Mouse (Mus musculus): ENCODE data around the gene Rab3c. TPM values are rescaled to one million over a fixed set of nuclear protein-coding genes. Genes with fewer than 3 reads are reported as not detected.

Rab3c gene
- total RNA-seq, 1 experiment from 2014 or later = not detected

GRCm38 (mm10) chr13:110034885-110035284 is 245.9 kb downstream of the Rab3c start:
- no peak for ATAC-seq (replicated peaks; ENCODE audit: low read depth, poor library complexity, severe bottlenecking)

- peak; percentile 17 for ATAC-seq (replicated peaks; ENCODE audit: low read depth, poor library complexity, severe bottlenecking)
These were observed 246.8 kb downstream of the Rab3c start for GRCm38 (mm10) chr13:110034041-110034440.

GRCm38 (mm10) chr13:110031886-110032285 is 248.9 kb downstream of the Rab3c start:
- peak; percentile 71 for ATAC-seq (replicated peaks; ENCODE audit: low read depth, poor library complexity, severe bottlenecking)

GRCm38 (mm10) chr13:110031061-110031460 is 249.7 kb downstream of the Rab3c start:
- ATAC-seq (replicated peaks; ENCODE audit: low read depth, poor library complexity, severe bottlenecking) = no peak

GRCm38 (mm10) chr13:110024381-110025161 is 256.2 kb downstream of the Rab3c start:
- no peak for ATAC-seq (replicated peaks; ENCODE audit: low read depth, poor library complexity, severe bottlenecking)

GRCm38 (mm10) chr13:110023031-110023430 is 257.8 kb downstream of the Rab3c start:
- ATAC-seq (replicated peaks; ENCODE audit: low read depth, poor library complexity, severe bottlenecking) = peak; percentile 42; the same call in 1 of the 2 replicates

- no peak for ATAC-seq (replicated peaks; ENCODE audit: low read depth, poor library complexity, severe bottlenecking)
These were observed 261.0 kb downstream of the Rab3c start for GRCm38 (mm10) chr13:110019774-110020173.

- ATAC-seq (replicated peaks; ENCODE audit: low read depth, poor library complexity, severe bottlenecking) = 0 out of 2 replicates have a peak, but pooled peaks have one; percentile 19
These were observed 261.7 kb downstream of the Rab3c start for GRCm38 (mm10) chr13:110018941-110019743.

- ATAC-seq (replicated peaks; ENCODE audit: low read depth, poor library complexity, severe bottlenecking) = peak; percentile 96
These were observed 262.3 kb downstream of the Rab3c start for GRCm38 (mm10) chr13:110018431-110018901.

- ATAC-seq (replicated peaks; ENCODE audit: low read depth, poor library complexity, severe bottlenecking) = no peak
These were observed 268.8 kb downstream of the Rab3c start for GRCm38 (mm10) chr13:110012029-110012428.

GRCm38 (mm10) chr13:110010876-110011275 is 269.9 kb downstream of the Rab3c start:
- ATAC-seq (replicated peaks; ENCODE audit: low read depth, poor library complexity, severe bottlenecking) = no peak

GRCm38 (mm10) chr13:110008539-110008938 is 272.3 kb downstream of the Rab3c start:
- ATAC-seq (replicated peaks; ENCODE audit: low read depth, poor library complexity, severe bottlenecking) = no peak

GRCm38 (mm10) chr13:110006106-110006781 is 274.6 kb downstream of the Rab3c start:
- ATAC-seq (replicated peaks; ENCODE audit: low read depth, poor library complexity, severe bottlenecking) = 0 out of 2 replicates have a peak, but pooled peaks have one; percentile 25

Other genes with a start within 250 kb of the Rab3c start
- gene Gapt, start 76.2 kb upstream of the Rab3c start, total RNA-seq (2017) = 1.7 and 2.7 TPM in 2 replicates
- 14.5 and 15.8 TPM in 2 replicates for gene Plk2, start 114.0 kb upstream of the Rab3c start, total RNA-seq (2017)